Comparison of ENCODE assay signal across 17 mouse cellular contexts in the genomic region with DNA sequence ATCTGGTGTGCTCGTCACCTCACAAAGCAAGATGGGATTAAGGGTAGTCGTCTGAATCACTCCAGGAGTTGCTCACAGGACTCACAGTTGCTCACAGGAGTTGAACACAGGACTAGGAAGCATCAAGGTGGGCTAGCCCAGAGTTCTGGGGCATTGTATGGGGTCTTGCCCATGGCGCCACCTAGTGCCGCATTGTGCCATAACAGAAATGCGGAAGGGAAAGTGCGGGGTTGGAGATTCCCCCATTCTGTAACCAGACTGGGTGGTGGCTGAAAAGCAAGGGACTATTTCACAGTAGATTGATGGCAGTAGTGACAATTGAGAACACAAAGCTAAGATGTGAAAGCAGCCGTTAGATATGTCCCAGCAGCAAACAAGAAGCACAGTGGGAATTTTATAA. TPM values are rescaled to one million over a fixed set of nuclear protein-coding genes. Genes with fewer than 3 reads are reported as not detected.
"Had no signal": no experiment of that assay in that cellular context is flagged by ENCODE, and none has a peak within 500 bp of the region (broad histone marks: within the 10 kb centered on the region; RNA-seq: fewer than 3 reads in every experiment).

No protein-coding gene starts in this region.

RNA-seq across cellular contexts. Expression of a gene that starts 30.3 kb away (rescaled TPM):
- total RNA-seq: gastrocnemius, adult 18-20 months; gastrocnemius, adult 8-10 months; gastrocnemius, postnatal 36 days; heart, adult 18-20 months; heart, adult 8-10 months; heart, postnatal 25 days; heart, postnatal 4 days; hindbrain, postnatal 0 days; layer of hippocampus, adult 18-20 months; layer of hippocampus, adult 8-10 months; layer of hippocampus, postnatal 14 days; layer of hippocampus, postnatal 36 days; left cerebral cortex, adult 18-20 months; left cerebral cortex, adult 8-10 months; left cerebral cortex, postnatal 25 days; left cerebral cortex, postnatal 4 days; liver, adult 2 months had no signal

RNA-seq across cellular contexts. Expression of a gene that starts 39.5 kb away (rescaled TPM):
- total RNA-seq: hindbrain, postnatal 0 days; liver, adult 2 months had no signal
